Mouse (Mus musculus) MEL (cell line): ENCODE results near the gene Tead3. TPM values are rescaled to one million over a fixed set of nuclear protein-coding genes. Genes with fewer than 3 reads are reported as not detected.

Experiments
- DNase-seq: peaks from one replicate; pipeline ENCODE4 v3.0.0; 2011; ENCODE audit warnings: low read depth, low spot score
- H3K27ac ChIP-seq: 2 replicates; pipeline ENCODE4 v1.5.1; 2012; ENCODE audit warnings: low read depth, mild to moderate bottlenecking, control low read depth, low read length, moderate library complexity; ENCODE audit not compliant: control insufficient read depth
- H3K27me3 ChIP-seq, 2 experiments: fragments of 150-350 bp in 1 of 2; sonication (generic) in 1 of 2; 2 replicates each; pipeline ENCODE4 v1.6.1; 2012; ENCODE audit warnings: low read length in 2 of 2, mild to moderate bottlenecking in 2 of 2, improper control_type of control experiment in 1 of 2, moderate library complexity in 1 of 2; ENCODE audit not compliant: insufficient read depth in 2 of 2, control insufficient read depth in 1 of 2
- H3K36me3 ChIP-seq, 2 experiments: 2 replicates each; pipeline ENCODE4 v1.6.1; 2012 to 2014; ENCODE audit warnings: low read length in 2 of 2, improper control_type of control experiment in 1 of 2, inconsistent platforms in 1 of 2, mild to moderate bottlenecking in 1 of 2; ENCODE audit not compliant: insufficient read depth in 2 of 2, control insufficient read depth in 1 of 2
- H3K4me1 ChIP-seq, 2 experiments: fragments of 150-350 bp in 1 of 2; sonication (generic) in 1 of 2; 2 replicates each; pipeline ENCODE4 v1.6.1; 2012; ENCODE audit warnings: low read length in 2 of 2, improper control_type of control experiment in 1 of 2, mild to moderate bottlenecking in 1 of 2; ENCODE audit not compliant: insufficient read depth in 2 of 2, control insufficient read depth in 1 of 2
- H3K4me3 ChIP-seq, 2 experiments: fragments of 150-350 bp in 1 of 2; sonication (generic) in 1 of 2; 2 replicates each; pipeline ENCODE4 v1.5.1; 2012; ENCODE audit warnings: low read depth in 2 of 2, low read length in 2 of 2, mild to moderate bottlenecking in 2 of 2, moderate library complexity in 2 of 2, control low read depth in 1 of 2, improper control_type of control experiment in 1 of 2; ENCODE audit not compliant: control insufficient read depth in 1 of 2, insufficient read depth in 1 of 2
- H3K79me2 ChIP-seq: 2 replicates; pipeline ENCODE4 v1.6.1; 2012; ENCODE audit warnings: mild to moderate bottlenecking, low read length, moderate library complexity; ENCODE audit not compliant: control insufficient read depth, poor library complexity, insufficient read depth
- H3K9ac ChIP-seq: 2 replicates; pipeline ENCODE4 v1.6.1; 2012; ENCODE audit warnings: low read depth, mild to moderate bottlenecking, control low read depth, low read length, moderate library complexity; ENCODE audit not compliant: control insufficient read depth, poor library complexity, severe bottlenecking
- H3K9me3 ChIP-seq: fragments of 150-350 bp; sonication (generic); replicated peaks from 2 replicates; pipeline ENCODE4 v1.6.1; 2012; ENCODE audit warnings: mild to moderate bottlenecking, low read length, improper control_type of control experiment, moderate library complexity; ENCODE audit not compliant: insufficient read depth
- CHD2 ChIP-seq: IDR thresholded peaks from 2 replicates; pipeline ENCODE4 v1.6.1; 2011; ENCODE audit warnings: low read length, improper control_type of control experiment
- GABPA ChIP-seq: IDR thresholded peaks from 2 replicates; pipeline ENCODE4 v1.6.1; 2012; ENCODE audit warnings: low read depth, mild to moderate bottlenecking, inconsistent platforms, low read length, improper control_type of control experiment, moderate library complexity
- HCFC1 ChIP-seq: IDR thresholded peaks from 2 replicates; pipeline ENCODE4 v1.6.1; 2012; ENCODE audit warnings: low read depth, mild to moderate bottlenecking, inconsistent platforms, low read length, improper control_type of control experiment, moderate library complexity
- JUND ChIP-seq: IDR thresholded peaks from 2 replicates; pipeline ENCODE4 v1.6.1; 2011; ENCODE audit warnings: low read depth, mild to moderate bottlenecking, improper control_type of control experiment, low read length
- KAT2A ChIP-seq: conservative IDR thresholded peaks from 2 replicates; pipeline ENCODE4 v1.6.1; 2012; ENCODE audit warnings: low read depth, low read length, improper control_type of control experiment, inconsistent platforms
- MAFK ChIP-seq: IDR thresholded peaks from 2 replicates; pipeline ENCODE4 v1.6.1; 2011; ENCODE audit warnings: low read depth, mild to moderate bottlenecking, low read length, improper control_type of control experiment, borderline replicate concordance
- MAX ChIP-seq: IDR thresholded peaks from 2 replicates; pipeline ENCODE4 v1.6.1; 2011; ENCODE audit warnings: low read length, improper control_type of control experiment
- MAZ ChIP-seq: IDR thresholded peaks from 2 replicates; pipeline ENCODE4 v1.6.1; 2012; ENCODE audit warnings: low read depth, mild to moderate bottlenecking, inconsistent platforms, low read length, improper control_type of control experiment
- MEF2A ChIP-seq: IDR thresholded peaks from 2 replicates; pipeline ENCODE4 v1.6.1; 2014; ENCODE audit warnings: low read depth, mild to moderate bottlenecking, inconsistent platforms, low read length, improper control_type of control experiment; ENCODE audit not compliant: poor library complexity, insufficient replicate concordance, severe bottlenecking; ENCODE audit errors: extremely low read depth
- MXI1 ChIP-seq: IDR thresholded peaks from 2 replicates; pipeline ENCODE4 v1.6.1; 2011; ENCODE audit warnings: mild to moderate bottlenecking, low read depth, low read length, improper control_type of control experiment
- NRF1 ChIP-seq: IDR thresholded peaks from 2 replicates; pipeline ENCODE4 v1.6.1; 2014; ENCODE audit warnings: low read depth, mild to moderate bottlenecking, inconsistent platforms, low read length, improper control_type of control experiment, moderate library complexity; ENCODE audit not compliant: poor library complexity, insufficient read depth, severe bottlenecking
- POLR2A ChIP-seq, 2 experiments: IDR thresholded peaks; 2 replicates each; pipeline ENCODE4 v1.6.1; 2011 to 2012; ENCODE audit warnings: low read length in 2 of 2, mild to moderate bottlenecking in 2 of 2, control low read depth in 1 of 2, improper control_type of control experiment in 1 of 2, low read depth in 1 of 2, moderate library complexity in 1 of 2; ENCODE audit not compliant: control insufficient read depth in 1 of 2, insufficient read depth in 1 of 2, poor library complexity in 1 of 2
- SIN3A ChIP-seq: IDR thresholded peaks from 2 replicates; pipeline ENCODE4 v1.6.1; 2012; ENCODE audit warnings: low read length, improper control_type of control experiment, inconsistent platforms
- TAL1 ChIP-seq: IDR thresholded peaks from 2 replicates; pipeline ENCODE4 v1.6.1; 2012; ENCODE audit warnings: mild to moderate bottlenecking, inconsistent platforms, low read length, moderate library complexity, mixed read lengths
- TCF12 ChIP-seq: IDR thresholded peaks from 2 replicates; pipeline ENCODE4 v1.6.1; 2014; ENCODE audit warnings: low read depth, mild to moderate bottlenecking, inconsistent platforms, low read length, improper control_type of control experiment, moderate library complexity
- UBTF ChIP-seq: IDR thresholded peaks from 2 replicates; pipeline ENCODE4 v1.6.1; 2012; ENCODE audit warnings: low read depth, mild to moderate bottlenecking, inconsistent platforms, low read length, improper control_type of control experiment, moderate library complexity, borderline replicate concordance; ENCODE audit not compliant: insufficient read depth
- ZKSCAN1 ChIP-seq: IDR thresholded peaks from 2 replicates; pipeline ENCODE4 v1.6.1; 2012; ENCODE audit warnings: low read depth, mild to moderate bottlenecking, inconsistent platforms, low read length, improper control_type of control experiment, moderate library complexity
- polyA plus RNA-seq, 2 experiments: library from polyadenylated mRNA; stranded (reverse) in 1 of 2; unstranded in 1 of 2; fragments of >175 nt in 1 of 2; fragments of >200 nt in 1 of 2; gene quantifications; 2 replicates each; pipeline versions ENCODE4 v1.2.1 to v1.2.4; 2012; ENCODE audit warnings: low replicate concordance in 2 of 2, low read depth in 1 of 2; ENCODE audit not compliant: insufficient read length in 2 of 2, insufficient read depth in 1 of 2, missing spikeins in 1 of 2
- total RNA-seq: library from RNA; depleted of rRNA; stranded (reverse); fragments of 300-350 nt; gene quantifications from 2 replicates; pipeline ENCODE4 v1.2.3, GENCODE M21; 2012

The Tead3 gene
- total and polyA plus RNA-seq, 3 experiments = 0.73 to 4.1 TPM; not detected in 1

- TF ChIP-seq TCF12 (no peak), CHD2 (no peak), MXI1 (no peak), MAZ (no peak), POLR2A (IDR thresholded peaks at IDR 0.05; ENCODE audit: control insufficient read depth in 1 of 2, insufficient read depth in 1 of 2, low read depth in 1 of 2, low read length in 2 of 2, poor library complexity in 1 of 2) (no peak), ZKSCAN1 (no peak)
- TF ChIP-seq, all 39 proteins: peak for 0
- DNase-seq = no peak
- Histone ChIP-seq H3K27me3 (no peaks in the 10 kb centered on the region), H3K4me3 (no peak overlapping the region), H3K9ac (no peak overlapping the region), H3K27ac (no peak overlapping the region), H3K79me2 (no peaks in the 10 kb centered on the region; the same call in 1 of the 2 replicates), H3K4me1 (peaks cover 2 to 12% of the 10 kb centered on the region in 2 experiments; a peak in 2 of 4 replicates), H3K9me3 (no peaks in the 10 kb centered on the region), H3K36me3 (peaks cover 0 to 9% of the 10 kb centered on the region in 2 experiments; a peak in 2 of 4 replicates)
Measured at GRCm38 (mm10) chr17:28345271-28345721, 5.3 kb downstream of the Tead3 start.

DNA sequence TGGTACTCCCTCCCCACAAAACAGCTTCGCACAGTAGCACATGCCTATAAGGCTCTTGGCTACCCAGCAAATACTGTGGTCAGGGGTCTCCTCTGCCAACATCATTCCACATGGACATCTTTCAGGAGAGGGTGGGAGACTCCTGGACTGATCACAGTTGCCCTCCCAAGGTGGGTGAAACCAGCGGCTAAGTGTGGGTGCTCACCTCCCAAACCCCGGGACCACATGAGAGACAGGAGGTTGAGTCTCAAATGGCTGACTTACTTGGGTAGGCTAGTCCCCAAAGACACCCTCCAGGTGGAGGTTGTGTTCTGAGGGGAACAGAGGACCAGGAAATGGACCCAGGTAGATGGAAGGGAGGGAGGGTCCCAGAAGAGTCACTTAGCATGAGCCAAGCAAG lies 5.9 kb downstream of the Tead3 start:
- Histone ChIP-seq H3K9me3 (no peaks in the 10 kb centered on the region), H3K79me2 (no peaks in the 10 kb centered on the region), H3K4me3 (no peak overlapping the region), H3K27me3 (no peaks in the 10 kb centered on the region), H3K27ac (no peak overlapping the region), H3K36me3 (peaks cover 0 to 9% of the 10 kb centered on the region in 2 experiments; a peak in 2 of 4 replicates), H3K4me1 (peaks cover 2 to 12% of the 10 kb centered on the region in 2 experiments; a peak in 2 of 4 replicates), H3K9ac (no peak overlapping the region)
- DNase-seq = no peak
- TF ChIP-seq HCFC1 = no peak
- TF ChIP-seq GABPA = no peak
- TF ChIP-seq ZKSCAN1 = no peak
- TF ChIP-seq NRF1 = no peak
- no peak for TF ChIP-seq CHD2
- no peak for TF ChIP-seq MEF2A
- no peak for TF ChIP-seq JUND
- no peak for TF ChIP-seq TAL1

- Histone ChIP-seq H3K27ac (no peak overlapping the region), H3K9ac (no peak overlapping the region), H3K4me3 (no peak overlapping the region), H3K9me3 (no peaks in the 10 kb centered on the region), H3K79me2 (no peaks in the 10 kb centered on the region), H3K27me3 (no peaks in the 10 kb centered on the region), H3K4me1 (peaks cover 2 to 12% of the 10 kb centered on the region in 2 experiments; a peak in 2 of 4 replicates), H3K36me3 (peaks cover 0 to 9% of the 10 kb centered on the region in 2 experiments; a peak in 2 of 4 replicates)
- TF ChIP-seq MAX (no peak), JUND (no peak), TCF12 (no peak), KAT2A (no peak), HCFC1 (no peak), MAFK (no peak), SIN3A (no peak), UBTF (no peak)
- DNase-seq = no peak
Measured at GRCm38 (mm10) chr17:28344050-28344607, 6.5 kb downstream of the Tead3 start.
